Mouse (Mus musculus) embryo, embryonic 10.5 days (tissue): ENCODE results near the gene Gpr4.
A peak's percentile ranks its signal among the peaks of the same experiment; 100 is the strongest.

Experiments
- DNase-seq: peaks from one replicate; pipeline ENCODE4 v3.0.0-alpha.2; 2015; ENCODE audit warnings: low spot score

Gene Gpr4

DNA sequence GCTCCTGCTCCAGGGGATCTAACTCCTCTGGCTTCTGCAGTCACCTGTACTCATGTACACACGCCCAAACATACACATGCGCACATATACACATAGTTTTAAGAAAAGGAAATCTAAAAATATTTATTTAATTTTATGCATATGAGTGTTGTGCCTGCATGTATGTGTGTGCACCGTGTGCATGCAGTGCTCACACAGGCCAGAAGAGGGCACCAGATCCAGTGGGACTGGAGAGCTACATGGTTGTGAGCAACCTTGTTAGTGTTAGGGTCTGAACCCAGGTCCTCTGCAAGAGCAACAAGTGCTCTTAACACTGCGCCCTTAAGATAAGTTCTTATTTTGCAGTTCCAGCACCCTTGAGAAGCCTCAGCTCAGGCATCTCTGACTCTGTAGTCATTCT, 17.7 kb upstream of the Gpr4 start:
- no peak for DNase-seq

- DNase-seq: peak; percentile 58
Measured at GRCm38 (mm10) chr7:19196676-19197075, 15.7 kb upstream of the Gpr4 start.

GRCm38 (mm10) chr7:19197985-19198384, 14.4 kb upstream of the Gpr4 start:
- DNase-seq: no peak

DNA sequence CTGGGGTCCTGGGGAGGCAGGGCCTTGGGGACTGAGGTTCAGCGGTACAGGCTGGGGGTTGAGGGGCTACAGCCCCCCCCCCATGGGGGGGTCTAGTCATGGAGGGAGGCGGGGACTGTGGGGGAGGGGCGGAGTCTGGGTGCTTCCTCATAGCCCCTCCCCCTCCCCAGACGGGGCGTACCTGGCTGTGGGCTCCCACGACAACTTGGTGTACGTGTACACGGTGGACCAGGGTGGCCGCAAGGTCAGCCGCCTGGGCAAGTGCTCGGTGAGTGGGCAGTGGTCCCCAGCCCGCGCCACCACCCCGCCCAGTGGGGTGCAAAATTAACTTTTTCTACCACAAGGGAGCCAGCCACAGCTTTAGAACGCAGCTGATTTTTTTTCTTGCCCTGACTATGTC, 10.7 kb upstream of the Gpr4 start:
- no peak for DNase-seq

- no peak for DNase-seq
Measured at GRCm38 (mm10) chr7:19202065-19202850, 10.1 kb upstream of the Gpr4 start.

GRCm38 (mm10) chr7:19208201-19208910, 4.0 kb upstream of the Gpr4 start:
- no peak for DNase-seq

GRCm38 (mm10) chr7:19208944-19209472, 3.3 kb upstream of the Gpr4 start:
- DNase-seq: peak; percentile 83

DNA sequence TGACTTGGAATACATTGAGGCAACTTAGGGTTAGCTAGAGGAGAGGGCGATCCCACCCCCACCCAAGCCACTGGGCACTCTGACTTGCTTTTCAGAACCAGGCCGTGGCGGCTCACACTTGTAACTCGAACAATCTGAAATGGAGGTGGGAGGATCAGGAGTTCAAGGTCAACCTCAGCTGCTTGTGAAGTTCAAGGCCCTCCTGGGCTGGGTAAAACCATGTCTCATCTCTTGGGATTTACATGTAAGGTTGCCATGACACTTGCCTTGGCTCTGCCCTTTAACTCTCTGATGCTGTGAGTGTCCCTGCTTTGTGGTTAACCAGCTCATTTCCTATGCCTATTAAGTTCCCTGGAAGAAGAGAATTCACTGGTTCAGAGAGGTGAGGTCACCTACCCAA, 2.8 kb upstream of the Gpr4 start:
- DNase-seq: no peak

DNA sequence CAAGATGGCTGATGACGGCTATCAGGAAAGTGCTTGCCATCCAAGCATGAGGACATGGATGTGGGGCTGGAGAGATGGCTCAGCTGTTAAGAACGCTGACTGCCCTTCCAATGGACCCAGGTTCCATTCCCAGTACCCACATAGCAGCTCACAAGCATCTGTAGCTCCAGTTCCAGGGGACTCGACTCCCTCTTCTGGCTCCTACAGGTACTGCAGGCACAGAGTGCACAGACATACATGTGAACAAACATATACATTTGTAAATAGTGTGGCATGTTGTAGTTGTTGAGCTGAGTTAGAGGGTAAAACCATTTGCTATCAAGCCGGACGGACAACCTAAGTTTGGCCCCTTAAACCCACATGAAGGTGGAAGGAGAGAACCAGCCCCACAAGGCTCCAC, 2.3 kb upstream of the Gpr4 start:
- no peak for DNase-seq

- no peak for DNase-seq
Measured at GRCm38 (mm10) chr7:19211041-19211675, 1.2 kb upstream of the Gpr4 start.

DNA sequence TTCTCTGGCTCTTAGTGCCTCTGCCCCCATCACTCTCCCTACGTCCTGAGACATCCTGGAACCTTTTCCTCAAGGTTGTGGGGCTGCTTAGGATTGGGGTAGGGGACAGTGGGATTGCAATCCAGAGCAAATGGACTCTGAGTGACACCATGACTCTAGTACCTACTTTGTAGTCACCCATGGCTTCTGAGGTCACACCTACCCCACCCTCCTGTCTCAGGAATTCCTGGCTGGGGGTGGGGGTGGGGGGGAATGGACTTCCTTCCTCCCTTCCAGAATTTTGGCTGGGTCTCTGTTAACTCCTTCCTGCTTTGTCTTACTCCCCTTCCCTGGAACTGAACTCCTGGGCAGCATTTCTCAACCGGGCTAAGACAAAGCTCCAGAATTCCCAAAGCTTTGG, 1.0 kb downstream of the Gpr4 start:
- no peak for DNase-seq

- no peak for DNase-seq
Measured at GRCm38 (mm10) chr7:19214369-19214768, 2.0 kb downstream of the Gpr4 start.

- no peak for DNase-seq
Measured at GRCm38 (mm10) chr7:19214940-19215339, 2.6 kb downstream of the Gpr4 start.

GRCm38 (mm10) chr7:19217492-19217891, 5.2 kb downstream of the Gpr4 start:
- peak; percentile 46 for DNase-seq

DNA sequence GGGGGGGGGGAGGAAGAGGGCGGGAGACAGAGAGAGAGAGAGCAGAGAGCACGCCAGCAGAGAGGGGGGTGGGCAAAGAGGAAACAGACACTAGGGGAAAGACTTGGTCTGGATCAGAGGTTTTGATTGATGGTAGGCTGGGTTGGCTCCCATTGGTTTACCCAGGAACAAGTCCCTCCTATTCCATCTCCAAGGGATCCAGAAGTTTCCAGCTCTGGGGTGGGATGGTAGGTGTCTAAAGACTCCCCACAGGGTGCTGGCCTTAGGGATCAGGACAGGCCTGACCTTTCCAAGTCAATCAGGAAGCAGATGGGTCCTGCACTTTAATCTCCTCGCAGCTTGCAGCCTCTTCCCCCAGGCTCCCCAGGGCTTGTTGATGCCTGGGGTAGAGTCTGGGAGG, 5.6 kb downstream of the Gpr4 start:
- peak; percentile 46 for DNase-seq

GRCm38 (mm10) chr7:19220061-19220460, 7.7 kb downstream of the Gpr4 start:
- no peak for DNase-seq

DNA sequence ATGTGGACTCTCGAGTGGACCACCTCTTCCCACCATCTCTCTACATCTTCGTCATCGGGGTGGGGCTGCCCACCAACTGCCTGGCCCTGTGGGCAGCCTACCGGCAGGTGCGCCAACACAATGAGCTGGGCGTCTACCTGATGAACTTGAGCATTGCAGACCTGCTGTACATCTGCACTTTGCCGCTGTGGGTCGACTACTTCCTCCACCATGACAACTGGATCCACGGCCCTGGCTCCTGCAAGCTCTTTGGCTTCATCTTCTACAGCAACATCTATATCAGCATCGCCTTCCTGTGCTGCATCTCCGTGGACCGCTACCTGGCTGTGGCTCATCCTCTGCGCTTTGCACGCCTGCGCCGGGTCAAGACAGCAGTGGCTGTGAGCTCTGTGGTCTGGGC, 9.9 kb downstream of the Gpr4 start:
- DNase-seq: no peak

DNA sequence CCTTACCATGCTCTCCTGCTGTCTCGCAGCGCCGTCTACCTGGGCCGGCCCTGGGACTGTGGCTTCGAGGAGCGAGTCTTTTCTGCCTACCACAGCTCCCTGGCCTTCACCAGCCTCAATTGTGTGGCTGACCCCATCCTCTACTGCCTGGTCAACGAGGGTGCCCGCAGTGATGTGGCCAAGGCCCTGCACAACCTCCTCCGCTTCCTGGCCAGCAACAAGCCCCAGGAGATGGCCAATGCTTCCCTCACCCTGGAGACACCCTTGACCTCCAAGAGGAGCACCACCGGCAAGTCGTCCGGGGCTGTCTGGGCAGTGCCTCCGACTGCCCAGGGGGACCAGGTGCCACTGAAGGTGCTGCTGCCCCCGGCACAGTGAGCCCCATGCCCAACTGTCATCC, 10.5 kb downstream of the Gpr4 start:
- DNase-seq: no peak

DNA sequence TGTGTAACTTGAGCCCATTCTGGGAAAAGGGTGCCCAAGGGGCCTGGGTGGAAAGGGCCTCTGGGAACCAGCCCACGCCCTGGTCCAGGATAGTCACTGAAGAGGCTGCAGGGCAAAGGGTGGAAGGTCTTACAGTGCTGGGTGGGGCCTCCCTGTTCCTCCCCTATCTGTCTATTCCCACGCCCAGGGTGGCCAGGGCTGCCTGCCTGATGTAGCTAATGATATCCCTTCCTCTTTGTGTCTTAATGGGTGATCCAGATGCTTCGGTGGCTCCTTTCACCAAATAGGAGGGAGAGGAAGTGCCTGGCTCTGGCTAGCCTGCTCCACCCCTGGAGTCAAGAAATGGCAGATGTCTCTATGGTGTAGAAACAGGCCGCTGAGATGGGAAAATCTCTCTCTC, 12.6 kb downstream of the Gpr4 start:
- DNase-seq: no peak

- DNase-seq: peak; percentile 65
Measured at GRCm38 (mm10) chr7:19226817-19227797, 14.8 kb downstream of the Gpr4 start.

DNA sequence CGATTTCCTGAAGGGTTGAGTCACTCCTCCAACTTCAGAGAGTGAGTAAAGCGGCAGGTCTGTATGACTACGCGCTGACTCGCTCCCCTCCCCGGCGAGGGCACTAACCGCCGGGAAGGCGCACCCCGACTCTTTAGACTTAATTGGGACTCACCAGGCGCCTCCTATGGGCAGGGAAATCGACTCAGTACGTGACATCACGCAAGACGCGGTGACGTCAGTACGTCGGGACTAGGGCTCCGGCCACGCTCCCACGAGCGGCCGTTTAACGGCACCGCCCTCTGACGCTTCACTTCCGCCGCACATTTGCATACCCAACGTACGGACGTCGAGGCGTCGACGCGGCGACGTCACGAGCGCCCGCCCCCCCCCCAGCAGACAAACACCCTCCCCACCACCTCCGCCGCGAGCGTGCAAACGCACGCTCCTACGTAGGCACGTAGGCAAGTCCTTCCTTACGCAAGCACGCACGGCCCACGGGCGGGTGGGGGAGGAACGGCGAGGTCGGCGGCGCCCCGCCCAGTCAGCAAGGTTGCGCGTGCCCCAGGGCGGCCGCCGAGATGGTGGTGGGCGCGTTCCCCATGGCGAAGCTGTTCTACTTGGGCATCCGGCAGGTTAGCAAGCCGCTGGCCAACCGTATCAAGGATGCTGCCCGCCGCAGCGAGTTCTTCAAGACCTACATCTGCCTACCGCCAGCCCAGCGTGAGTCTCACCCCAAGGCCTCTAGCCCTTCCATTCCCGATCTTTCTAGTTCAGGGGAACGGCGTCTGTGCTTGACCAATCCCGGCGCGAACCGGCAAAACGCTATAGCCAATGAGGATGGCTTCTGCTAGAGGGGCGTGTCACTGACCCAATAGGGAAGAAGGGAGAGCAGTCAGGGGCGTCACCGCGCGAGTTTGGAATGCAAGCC, 15.8 kb downstream of the Gpr4 start, which contains the start of gene Opa3:
Opa3 (plus strand) TSS at position 452 of the 910 bp plus-strand sequence.
- peak; percentile 100 for DNase-seq
